Comparison of ENCODE assay signal across 38 mouse cellular contexts in genomic region chr1:133278539-133278938, GRCm38 (mm10). TPM values are rescaled to one million over a fixed set of nuclear protein-coding genes. Genes with fewer than 3 reads are reported as not detected.
DNase-seq lines count a peak whose midpoint lies in the region; ATAC-seq and TF ChIP-seq lines count a peak whose summit lies in the region.
"Had no signal": no experiment of that assay in that cellular context is flagged by ENCODE, and none has a peak within 500 bp of the region (broad histone marks: within the 10 kb centered on the region; RNA-seq: fewer than 3 reads in every experiment).

No protein-coding gene starts in this region.

- no peak for TF ChIP-seq EP300 in CH12.LX (IDR thresholded peaks at IDR 0.05; ENCODE audit: low read length)

- peaks cover 42% of the 10 kb centered on the region for H3K4me1 ChIP-seq in heart, embryonic 10.5 days
- peaks cover 12% of the 10 kb centered on the region for H3K4me1 ChIP-seq in midbrain, embryonic 12.5 days
- 0 out of 2 replicates have a peak, but pooled peaks cover 3% of the 10 kb centered on the region for H3K4me1 ChIP-seq in midbrain, embryonic 11.5 days (ENCODE audit: control insufficient read depth, insufficient read depth, low read length)
- H3K4me1 ChIP-seq in CH12.LX (ENCODE audit: control insufficient read depth in 1 of 2, insufficient read depth in 2 of 2): no peaks in the 10 kb centered on the region
- peaks cover 35% of the 10 kb centered on the region for H3K4me1 ChIP-seq in hindbrain, embryonic 13.5 days (replicated peaks)
- H3K4me1 ChIP-seq: embryonic facial prominence, embryonic 15.5 days; stomach, embryonic 15.5 days had no signal

- dilution Hi-C loops in CH12.LX (cut with MboI; ENCODE audit: extremely low pct_ligation_motif_present, extremely low pct_unique_long_range_greater_than_20kb, low sequenced_read_pairs): no loop called here

- TF ChIP-seq POLR2A in CH12.LX (IDR thresholded peaks at IDR 0.05; ENCODE audit: low read depth, low read length): no peak

- H3K4me2 ChIP-seq in midbrain, embryonic 12.5 days (replicated peaks): no peak overlapping the region
- H3K4me2 ChIP-seq in midbrain, embryonic 11.5 days: no peak overlapping the region
- H3K4me2 ChIP-seq in CH12.LX (ENCODE audit: insufficient read depth, low read depth, poor library complexity, severe bottlenecking): peak overlapping the region; percentile 4; the same call in 1 of the 2 replicates
- H3K4me2 ChIP-seq in hindbrain, embryonic 13.5 days: no peak overlapping the region
- H3K4me2 ChIP-seq: embryonic facial prominence, embryonic 15.5 days; forebrain, embryonic 13.5 days; heart, embryonic 13.5 days; lung, embryonic 14.5 days; stomach, embryonic 15.5 days had no signal

- in situ Hi-C loops in CH12.LX (cut with MboI; ENCODE audit: low pct_ligation_motif_present, low pct_unique_long_range_greater_than_20kb, low sequenced_read_pairs): no loop called here

- TF ChIP-seq CTCF in CH12.LX (conservative IDR thresholded peaks at IDR 0.05 in 1 of 2, IDR thresholded peaks at IDR 0.05 in 1 of 2; ENCODE audit: low read depth in 2 of 2, low read length in 2 of 2): no peak

- peaks cover 66% of the 10 kb centered on the region for H3K36me3 ChIP-seq in heart, embryonic 10.5 days
- peaks cover 81% of the 10 kb centered on the region for H3K36me3 ChIP-seq in midbrain, embryonic 12.5 days
- H3K36me3 ChIP-seq in midbrain, embryonic 11.5 days (ENCODE audit: control insufficient read depth, insufficient read depth, low read length): peaks cover 9% of the 10 kb centered on the region
- H3K36me3 ChIP-seq in CH12.LX (replicated peaks in 1 of 2; ENCODE audit: control insufficient read depth in 1 of 2, insufficient read depth in 1 of 2, low read length in 1 of 2): no peaks in the 10 kb centered on the region
- H3K36me3 ChIP-seq in hindbrain, embryonic 13.5 days: peaks cover 78% of the 10 kb centered on the region
- H3K36me3 ChIP-seq: embryonic facial prominence, embryonic 15.5 days had no signal

- intact Hi-C loops in heart, postnatal 10 days (cut with DNase I): no loop called here
- intact Hi-C loops in left cerebral cortex, postnatal 14 days (cut with DNase I): no loop called here

- no peak for DNase-seq in heart, embryonic 10.5 days (ENCODE audit: low spot score)
- DNase-seq in heart, postnatal 10 days: no peak
- DNase-seq in midbrain, embryonic 11.5 days (ENCODE audit: low spot score, missing footprints): no peak
- no peak for DNase-seq in CH12.LX (ENCODE audit: extremely low read depth)
- no peak for DNase-seq in left cerebral cortex, postnatal 14 days (ENCODE audit: low spot score in 2 of 2)
- no peak for DNase-seq in natural killer cell, adult 2 months (ENCODE audit: low spot score in 2 of 2)
- DNase-seq: adrenal gland, postnatal 25 days; cerebellum, adult 2 months; cerebellum, postnatal 25 days; gastrocnemius, postnatal 25 days; heart, adult 18-20 months; heart, postnatal 14 days; kidney, adult 8-10 months; kidney, postnatal 4 days; left cerebral cortex, postnatal 4 days; lung, embryonic 14.5 days; right cerebral cortex, postnatal 25 days had no signal

- no peak for TF ChIP-seq RAD21 in CH12.LX (IDR thresholded peaks at IDR 0.05; ENCODE audit: low read depth, low read length)

- no peak for ATAC-seq in midbrain, embryonic 12.5 days (ENCODE audit: low FRiP score, low read depth)
- ATAC-seq in midbrain, embryonic 11.5 days (ENCODE audit: low FRiP score): no peak
- ATAC-seq in hindbrain, embryonic 13.5 days (ENCODE audit: low FRiP score): 0 out of 2 replicates have a peak, but pooled peaks have one; percentile 33
- ATAC-seq: CD4-positive, CD25-positive, alpha-beta regulatory T cell, adult 4 months; forebrain, embryonic 13.5 days; intestine, embryonic 16.5 days had no signal

- no peaks in the 10 kb centered on the region for H3K9me3 ChIP-seq in heart, embryonic 10.5 days
- no peaks in the 10 kb centered on the region for H3K9me3 ChIP-seq in midbrain, embryonic 12.5 days
- H3K9me3 ChIP-seq in midbrain, embryonic 11.5 days (ENCODE audit: control insufficient read depth, low read length): no peaks in the 10 kb centered on the region
- no peaks in the 10 kb centered on the region for H3K9me3 ChIP-seq in CH12.LX (replicated peaks; ENCODE audit: low read length)
- H3K9me3 ChIP-seq in hindbrain, embryonic 13.5 days: no peaks in the 10 kb centered on the region
- H3K9me3 ChIP-seq: embryonic facial prominence, embryonic 10.5 days; embryonic facial prominence, embryonic 15.5 days; forebrain, embryonic 13.5 days; heart, embryonic 13.5 days; stomach, embryonic 15.5 days had no signal

- no peak overlapping the region for H3K4me3 ChIP-seq in heart, embryonic 10.5 days
- no peak overlapping the region for H3K4me3 ChIP-seq in midbrain, embryonic 12.5 days
- no peak overlapping the region for H3K4me3 ChIP-seq in midbrain, embryonic 11.5 days (ENCODE audit: low read depth, low read length)
- no peak overlapping the region for H3K4me3 ChIP-seq in CH12.LX (replicated peaks in 1 of 3; ENCODE audit: low read depth in 2 of 3, low read length in 2 of 3, poor library complexity in 1 of 3)
- no peak overlapping the region for H3K4me3 ChIP-seq in hindbrain, embryonic 13.5 days
- H3K4me3 ChIP-seq: embryonic facial prominence, embryonic 10.5 days; embryonic facial prominence, embryonic 15.5 days; forebrain, embryonic 13.5 days; heart, embryonic 13.5 days; stomach, embryonic 15.5 days had no signal

- H3K9ac ChIP-seq in midbrain, embryonic 12.5 days (replicated peaks): 0 out of 2 replicates have a peak overlapping the region, but pooled peaks have one; percentile 4
- H3K9ac ChIP-seq in midbrain, embryonic 11.5 days (ENCODE audit: low read length): no peak overlapping the region
- no peak overlapping the region for H3K9ac ChIP-seq in CH12.LX (ENCODE audit: insufficient read depth, low read depth)
- H3K9ac ChIP-seq in hindbrain, embryonic 13.5 days: no peak overlapping the region; the same call in 1 of the 2 replicates
- H3K9ac ChIP-seq: embryonic facial prominence, embryonic 15.5 days; liver, embryonic 14.5 days; lung, embryonic 14.5 days; stomach, embryonic 15.5 days had no signal

- H3K27ac ChIP-seq in heart, embryonic 10.5 days: peak overlapping the region; percentile 39; the same call in 1 of the 2 replicates
- H3K27ac ChIP-seq in midbrain, embryonic 12.5 days (replicated peaks): no peak overlapping the region
- H3K27ac ChIP-seq in midbrain, embryonic 11.5 days (ENCODE audit: low read depth, low read length): no peak overlapping the region
- no peak overlapping the region for H3K27ac ChIP-seq in CH12.LX (ENCODE audit: insufficient read depth, low read depth)
- H3K27ac ChIP-seq in hindbrain, embryonic 13.5 days: peak overlapping the region; percentile 68; the same call in 1 of the 2 replicates
- H3K27ac ChIP-seq: embryonic facial prominence, embryonic 15.5 days; heart, embryonic 13.5 days; kidney, postnatal 0 days; liver, embryonic 14.5 days; stomach, embryonic 15.5 days had no signal

- H3K27me3 ChIP-seq in heart, embryonic 10.5 days (ENCODE audit: insufficient read depth, poor library complexity, severe bottlenecking): no peaks in the 10 kb centered on the region
- H3K27me3 ChIP-seq in midbrain, embryonic 12.5 days: no peaks in the 10 kb centered on the region
- no peaks in the 10 kb centered on the region for H3K27me3 ChIP-seq in midbrain, embryonic 11.5 days (ENCODE audit: control insufficient read depth, insufficient read depth, low read length)
- H3K27me3 ChIP-seq in CH12.LX (replicated peaks): peaks cover 96% of the 10 kb centered on the region
- H3K27me3 ChIP-seq in hindbrain, embryonic 13.5 days: no peaks in the 10 kb centered on the region; the same call in 1 of the 2 replicates
- H3K27me3 ChIP-seq: embryonic facial prominence, embryonic 15.5 days; forebrain, embryonic 13.5 days; heart, embryonic 13.5 days; stomach, embryonic 15.5 days had no signal

- WGBS in heart, embryonic 10.5 days: 72% methylated on average over 6 of the region's 6 CpGs
- 76% methylated on average over 6 of the region's 6 CpGs for WGBS in midbrain, embryonic 12.5 days
- WGBS in midbrain, embryonic 11.5 days: 75% methylated on average over 6 of the region's 6 CpGs
- 41% methylated on average over 6 of the region's 6 CpGs for WGBS in hindbrain, embryonic 13.5 days

- no peaks in the 10 kb centered on the region for H3K79me2 ChIP-seq in CH12.LX (replicated peaks; ENCODE audit: control insufficient read depth, extremely low read depth, insufficient read depth, poor library complexity, severe bottlenecking)

TF ChIP-seq in CH12.LX, 34 proteins besides CTCF, POLR2A, EP300 and RAD21 (continues in another document):
- TF ChIP-seq ZKSCAN1 (IDR thresholded peaks at IDR 0.05; ENCODE audit: borderline replicate concordance, low read depth, low read length) (no peak), IRF4 (IDR thresholded peaks at IDR 0.05; ENCODE audit: low read depth, low read length) (no peak), ELF1 (IDR thresholded peaks at IDR 0.05; ENCODE audit: low read depth, low read length) (no peak), USF2 (conservative IDR thresholded peaks at IDR 0.05; ENCODE audit: low read depth, low read length) (no peak), ZMIZ1 (IDR thresholded peaks at IDR 0.05; ENCODE audit: low read depth, low read length) (no peak), HCFC1 (IDR thresholded peaks at IDR 0.05; ENCODE audit: low read depth, low read length) (no peak), TBP (conservative IDR thresholded peaks at IDR 0.05; ENCODE audit: low read depth, low read length) (no peak)

RNA-seq across cellular contexts. Expression of gene Golt1a, which starts 31.1 kb away (rescaled TPM):
- polyA plus RNA-seq in heart, embryonic 10.5 days (2016; fragmentation: Nextera tagmentation; extraction: Ambion mirVana): 1.7 TPM in 1 of 2 replicates, not detected in the other
- not detected for total RNA-seq in heart, postnatal 10 days (2021)
- polyA plus RNA-seq in midbrain, embryonic 12.5 days (2016; fragmentation: Nextera tagmentation; extraction: Ambion mirVana): not detected in 2 replicates
- not detected in 2 replicates for polyA plus RNA-seq in midbrain, embryonic 11.5 days (2014; fragmentation: Nextera tagmentation; extraction: Ambion mirVana)
- total RNA-seq in CH12.LX (2012; rRNA removed): not detected in 2 replicates
- not detected in 2 replicates for total RNA-seq in CH12.LX (2014; rRNA removed)
- not detected in 2 replicates for polyA plus RNA-seq in CH12.LX (2012; ENCODE audit: insufficient read length, low read depth)
- polyA plus RNA-seq in hindbrain, embryonic 13.5 days (2015; fragmentation: Nextera tagmentation; extraction: Ambion mirVana): 0.10 TPM in 1 of 2 replicates, not detected in the other
- 1 to 10 TPM in 1 of 2 experiments, not detected in 1; 1.4 TPM for total RNA-seq in left cerebral cortex, postnatal 14 days (2021)
- total RNA-seq: gastrocnemius, adult 18-20 months; gastrocnemius, postnatal 25 days; heart, adult 18-20 months; heart, postnatal 14 days; layer of hippocampus, adult 8-10 months; layer of hippocampus, postnatal 25 days; megakaryocyte progenitor cell, adult 5-6 weeks; monocyte, adult 5-6 weeks had no signal
- polyA plus RNA-seq: brain, embryonic 14.5 days; CD4-positive, CD25-positive, alpha-beta regulatory T cell, adult 4 months; cerebellum, adult 2 months; embryonic facial prominence, embryonic 10.5 days; forebrain, embryonic 13.5 days; limb, embryonic 14.5 days; neural tube, embryonic 11.5 days had no signal

RNA-seq across cellular contexts. Expression of gene Kiss1, which starts 43.1 kb away (rescaled TPM):
- not detected in 2 replicates for polyA plus RNA-seq in heart, embryonic 10.5 days (2016; fragmentation: Nextera tagmentation; extraction: Ambion mirVana)
- total RNA-seq in heart, postnatal 10 days (2021): not detected
- not detected in 2 replicates for polyA plus RNA-seq in midbrain, embryonic 12.5 days (2016; fragmentation: Nextera tagmentation; extraction: Ambion mirVana)
- polyA plus RNA-seq in midbrain, embryonic 11.5 days (2014; fragmentation: Nextera tagmentation; extraction: Ambion mirVana): not detected in 2 replicates
- total RNA-seq in CH12.LX (2012; rRNA removed): not detected in 2 replicates
- not detected in 2 replicates for total RNA-seq in CH12.LX (2014; rRNA removed)
- polyA plus RNA-seq in CH12.LX (2012; ENCODE audit: insufficient read length, low read depth): not detected in 2 replicates
- polyA plus RNA-seq in hindbrain, embryonic 13.5 days (2015; fragmentation: Nextera tagmentation; extraction: Ambion mirVana): 0.38 TPM in 1 of 2 replicates, not detected in the other
- 1 to 10 TPM in 1 of 2 experiments, not detected in 1; 1.8 TPM for total RNA-seq in left cerebral cortex, postnatal 14 days (2021)
- total RNA-seq: adrenal gland, adult 18-20 months; adrenal gland, postnatal 25 days; gastrocnemius, adult 18-20 months; gastrocnemius, postnatal 25 days; heart, adult 18-20 months; heart, postnatal 14 days; layer of hippocampus, adult 8-10 months; layer of hippocampus, postnatal 25 days; left cerebral cortex, adult 8-10 months; left cerebral cortex, postnatal 4 days; megakaryocyte progenitor cell, adult 5-6 weeks; monocyte, adult 5-6 weeks had no signal
- polyA plus RNA-seq: brain, embryonic 14.5 days; CD4-positive, CD25-positive, alpha-beta regulatory T cell, adult 4 months; cerebellum, adult 2 months; embryonic facial prominence, embryonic 10.5 days; forebrain, embryonic 13.5 days; heart, embryonic 13.5 days; intestine, embryonic 16.5 days; kidney, postnatal 0 days; limb, embryonic 14.5 days; liver, embryonic 14.5 days; neural tube, embryonic 11.5 days; stomach, embryonic 15.5 days had no signal

Comparison
In these comparisons a context has a peak if more than half of its experiments do, and no peak if none do; other contexts are left out.
1. H3K27ac ChIP-seq: peak in heart, embryonic 10.5 days (single experiment) and hindbrain, embryonic 13.5 days (single experiment); none in midbrain, embryonic 12.5 days (single experiment), midbrain, embryonic 11.5 days (single experiment) and CH12.LX (single experiment).